Mouse (Mus musculus): ENCODE measurements around the gene Abracl.

The Abracl gene

DNA sequence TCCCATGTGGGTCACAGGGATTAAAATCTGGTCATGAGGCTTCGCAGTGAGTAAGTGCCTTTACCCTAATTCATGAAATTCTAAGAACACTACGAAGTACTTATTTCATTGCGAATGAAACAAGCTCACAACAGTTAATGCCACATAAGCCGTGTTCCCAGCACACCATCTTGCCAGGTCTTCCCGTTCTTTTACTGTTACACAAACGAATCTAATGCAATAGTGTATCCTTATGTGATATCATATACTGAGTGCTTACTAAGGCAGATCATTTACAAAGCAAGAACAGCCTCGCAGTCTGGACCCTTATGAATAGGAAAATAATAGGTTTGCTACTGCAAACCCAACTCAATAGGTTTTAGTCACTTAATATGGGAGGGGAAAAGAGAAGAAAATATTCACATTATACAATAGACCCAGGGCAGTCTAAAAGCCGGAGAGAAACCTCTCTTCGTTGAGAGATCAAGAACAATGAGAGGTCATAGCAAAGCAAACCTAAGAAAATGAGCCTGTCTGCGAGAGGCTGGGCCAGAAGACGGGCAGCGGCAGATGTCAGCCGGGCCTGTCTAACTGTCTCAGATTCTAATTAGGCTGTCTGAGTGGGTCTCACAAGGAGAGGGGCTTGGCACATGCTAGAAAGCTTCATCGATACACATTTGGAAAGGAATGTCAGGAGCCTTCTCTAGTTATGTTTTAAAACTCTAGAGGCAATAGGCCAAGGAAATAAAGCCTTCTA, 1.3 kb downstream of the Abracl start:
- no peak for DNase-seq

DNA sequence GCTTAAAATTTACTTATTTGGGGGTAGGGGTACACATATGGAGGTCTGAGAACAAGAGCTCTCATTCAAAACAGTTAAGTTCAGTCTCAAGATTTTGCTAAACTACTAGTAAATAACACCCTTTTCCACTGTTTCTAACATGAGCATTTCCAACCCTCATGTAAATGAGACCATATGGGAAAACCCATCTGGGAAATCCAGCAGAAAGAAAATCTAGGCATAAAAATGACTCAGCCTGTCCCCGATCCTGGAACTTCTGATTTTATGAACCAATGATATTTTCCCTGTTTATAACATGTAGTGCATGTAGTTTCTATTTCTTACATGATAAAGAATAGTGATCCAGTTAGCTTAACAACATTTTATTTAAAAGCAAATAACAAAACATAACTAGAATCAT, 2.2 kb downstream of the Abracl start:
- no peak for DNase-seq

DNA sequence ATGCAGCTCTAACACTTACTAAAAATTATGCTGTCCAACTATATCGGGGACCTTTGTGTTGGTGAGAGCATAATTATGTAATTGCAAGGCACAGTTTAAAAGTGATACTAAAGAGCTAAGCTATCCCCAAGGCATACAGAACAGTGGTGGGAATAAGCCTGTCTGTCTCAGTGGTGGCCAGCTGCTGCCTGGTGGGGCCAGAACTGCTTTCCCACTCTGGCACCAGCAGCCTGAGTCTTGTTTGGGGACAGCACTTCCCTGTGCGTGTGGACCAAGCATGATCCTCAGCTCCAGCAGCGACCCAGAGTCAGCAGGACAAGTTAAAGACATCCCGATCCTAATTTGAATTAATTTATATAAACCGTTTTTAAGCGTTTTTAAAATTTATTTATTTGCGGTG, 2.6 kb downstream of the Abracl start:
- no peak for DNase-seq

DNA sequence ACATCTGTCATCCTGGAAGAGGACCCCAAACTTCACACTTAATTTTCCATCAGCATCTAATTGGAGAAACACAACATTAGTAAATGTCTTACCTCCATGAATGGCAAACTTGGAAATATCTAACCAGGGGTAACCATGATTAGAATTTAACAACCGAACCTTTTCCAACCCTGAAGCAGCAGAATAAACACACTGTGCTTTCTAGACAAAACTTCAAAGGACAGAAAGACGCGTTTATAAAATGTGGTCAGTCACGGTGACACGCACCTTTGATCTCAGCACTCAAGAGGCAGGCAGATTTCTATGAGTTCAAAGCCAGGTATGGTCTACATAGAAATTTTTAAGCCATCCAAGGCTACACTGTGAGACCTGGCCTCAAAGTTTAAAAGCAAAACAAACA, 11.3 kb downstream of the Abracl start:
- no peak for DNase-seq

DNA sequence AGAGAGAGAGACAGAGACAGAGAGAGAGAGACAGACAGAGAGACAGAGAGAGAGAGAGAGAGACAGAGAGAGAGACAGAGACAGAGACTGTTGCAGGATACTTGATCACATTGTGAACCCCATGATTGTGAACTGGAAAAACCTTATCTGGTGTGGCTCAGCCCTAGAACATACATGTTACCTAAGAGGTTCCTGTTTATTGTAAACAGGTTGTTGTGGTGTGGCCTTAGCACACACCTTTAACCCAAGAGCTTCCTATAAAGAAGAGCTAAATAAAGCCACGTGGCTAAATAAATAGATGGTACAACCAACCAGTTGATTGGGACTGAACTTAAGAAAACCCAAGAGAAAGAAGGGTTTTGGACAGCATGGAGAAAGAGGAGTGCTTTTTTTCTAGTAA, 13.3 kb downstream of the Abracl start:
- DNase-seq = no peak

DNA sequence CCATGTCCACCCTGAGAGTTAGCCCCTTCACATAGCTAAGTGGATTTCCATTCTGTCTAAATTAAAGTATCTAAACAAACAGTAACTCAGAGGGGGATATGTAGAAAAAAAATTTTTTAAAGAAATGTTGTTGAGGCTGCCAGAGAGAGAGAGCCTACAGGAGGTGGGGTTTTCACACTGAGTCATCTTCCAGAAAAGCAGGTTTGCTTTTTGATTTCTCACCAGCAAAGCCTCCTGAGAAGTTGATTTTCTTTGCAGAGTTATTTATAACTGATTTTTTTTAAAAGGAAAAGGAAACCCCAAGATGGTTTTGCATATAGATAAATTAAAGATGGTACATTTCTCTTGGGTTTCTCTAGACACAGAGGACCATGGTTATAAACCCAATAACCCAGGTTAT, 15.0 kb downstream of the Abracl start:
- no peak for DNase-seq

DNA sequence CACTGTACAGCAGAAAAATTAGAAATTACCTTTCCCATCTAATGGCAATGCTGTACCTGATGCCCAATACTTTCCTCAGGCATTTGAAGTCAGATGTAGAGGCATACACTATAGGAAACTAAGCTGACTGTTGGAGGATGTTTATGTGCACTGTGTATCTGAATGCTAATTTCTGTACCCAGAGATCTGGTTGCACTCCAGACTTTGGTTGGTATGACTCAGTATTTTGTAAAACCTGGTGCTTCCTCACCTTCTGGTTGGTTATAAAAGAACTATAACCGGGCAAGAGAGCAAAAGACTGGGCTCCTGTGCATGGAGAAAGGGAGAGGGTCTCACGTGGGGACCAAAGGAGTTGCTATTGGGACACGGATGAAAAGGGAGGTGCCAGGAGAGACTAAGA, 15.8 kb downstream of the Abracl start:
- no peak for DNase-seq

DNA sequence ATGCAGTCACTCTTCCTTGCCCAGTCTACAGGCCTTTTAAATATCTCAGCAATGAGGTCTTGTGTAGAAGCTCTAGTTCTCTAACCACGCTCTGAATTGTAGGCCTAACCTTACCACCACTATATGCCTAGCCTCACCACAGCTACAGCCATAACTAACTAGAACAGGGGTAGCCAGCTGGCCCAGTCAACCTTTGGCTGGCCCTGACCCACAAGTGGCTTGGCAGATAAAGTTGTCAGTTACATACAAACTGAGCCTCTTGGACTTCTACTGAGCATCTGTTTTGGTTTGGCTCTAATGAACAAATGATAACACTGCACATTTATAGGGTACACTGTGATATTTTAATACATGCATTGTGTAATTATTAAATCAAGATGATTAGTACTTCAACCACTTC, 16.3 kb downstream of the Abracl start:
- DNase-seq = peak in 1 of 2 experiments; percentile 13

DNA sequence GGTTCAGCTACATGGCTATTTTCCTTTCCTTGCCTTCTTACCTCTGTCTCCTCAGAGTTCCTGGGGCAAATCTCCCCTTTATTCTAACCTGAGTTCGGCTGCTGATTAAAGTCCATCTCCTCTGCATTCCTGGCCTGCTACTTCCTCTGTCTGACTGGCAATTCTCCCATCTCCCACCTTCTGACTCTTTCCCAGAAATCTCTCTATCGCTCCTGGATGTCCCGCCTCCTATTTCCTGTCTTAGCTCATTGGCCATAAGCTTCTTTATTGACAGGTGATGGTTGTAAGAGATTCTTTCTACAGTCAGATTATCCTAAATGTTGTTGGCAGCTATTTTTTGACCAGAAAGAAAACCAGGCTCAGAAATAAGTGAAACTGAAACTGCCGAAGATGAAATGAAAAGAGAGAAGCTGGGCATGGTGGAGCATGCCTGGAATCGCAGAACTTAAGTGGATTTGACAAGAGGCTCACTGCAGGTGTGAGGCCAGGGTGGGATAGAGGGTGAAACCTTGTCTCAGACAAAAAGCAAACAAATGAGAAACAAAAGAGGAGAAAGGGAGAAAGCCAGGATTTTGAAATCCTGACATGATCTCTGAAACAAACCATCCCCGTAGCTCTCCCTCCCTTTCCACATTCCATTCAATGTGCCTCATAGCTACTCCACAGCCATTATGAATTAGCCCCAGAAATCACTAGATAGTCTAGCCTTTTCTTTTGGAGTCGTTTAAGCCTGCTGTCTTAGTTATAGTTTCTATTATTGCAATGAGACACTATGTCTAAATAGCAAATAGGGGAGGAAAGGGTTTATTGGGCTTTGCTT, 17.7 kb downstream of the Abracl start:
- peak; percentile 32 to 44 for DNase-seq

DNA sequence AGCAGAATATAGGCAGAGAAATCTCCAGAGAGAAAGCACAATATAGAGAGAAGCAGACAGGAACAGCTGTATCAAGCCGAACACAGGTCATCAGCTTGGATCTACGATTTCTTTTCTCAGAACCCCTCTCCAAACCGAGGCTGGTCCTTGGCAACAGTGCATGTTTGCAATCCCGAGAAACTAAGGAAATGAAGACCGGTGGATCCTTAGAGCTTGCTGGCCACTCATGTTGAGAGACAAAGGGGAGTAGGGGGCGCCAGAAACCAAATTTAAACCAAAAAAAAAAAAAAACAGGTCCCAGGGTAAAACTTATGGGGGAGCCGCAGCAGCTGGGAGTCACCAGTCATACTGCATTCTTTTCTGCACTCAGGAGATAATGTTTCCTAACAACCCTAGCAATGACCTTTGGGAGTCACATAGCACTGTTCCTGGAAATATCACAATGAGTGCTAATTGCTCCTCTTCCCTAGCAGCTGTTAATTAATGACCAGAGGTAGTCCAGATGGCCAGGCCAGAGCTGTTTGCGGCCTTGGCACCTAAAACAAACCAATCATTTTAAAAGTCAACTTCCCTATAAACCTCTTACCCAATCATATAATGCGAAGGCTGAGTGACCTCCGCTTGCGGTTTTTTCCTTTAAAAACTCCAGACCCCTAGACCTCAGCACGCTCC, 19.0 kb downstream of the Abracl start:
- DNase-seq = peak; percentile 34 to 72

DNA sequence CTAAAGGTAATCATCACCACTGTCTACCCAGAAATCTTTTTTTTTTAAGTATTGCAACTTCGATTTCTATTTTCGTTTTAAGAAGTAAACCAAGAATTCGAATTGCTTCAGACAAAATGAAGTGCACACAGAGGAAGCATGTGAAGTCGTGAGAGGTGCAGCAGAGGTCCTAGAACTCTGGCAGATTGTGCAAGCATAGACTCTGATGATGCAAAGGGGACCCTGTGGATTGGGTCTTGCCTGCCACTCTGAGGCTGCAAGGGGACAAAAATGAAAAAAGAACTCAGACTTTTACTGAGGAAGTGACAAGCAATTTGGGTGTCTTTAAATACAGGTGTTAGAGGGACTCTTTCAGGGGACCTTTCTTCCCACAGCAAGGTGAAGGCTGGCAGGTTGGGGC, 32.5 kb downstream of the Abracl start:
- DNase-seq = no peak

DNA sequence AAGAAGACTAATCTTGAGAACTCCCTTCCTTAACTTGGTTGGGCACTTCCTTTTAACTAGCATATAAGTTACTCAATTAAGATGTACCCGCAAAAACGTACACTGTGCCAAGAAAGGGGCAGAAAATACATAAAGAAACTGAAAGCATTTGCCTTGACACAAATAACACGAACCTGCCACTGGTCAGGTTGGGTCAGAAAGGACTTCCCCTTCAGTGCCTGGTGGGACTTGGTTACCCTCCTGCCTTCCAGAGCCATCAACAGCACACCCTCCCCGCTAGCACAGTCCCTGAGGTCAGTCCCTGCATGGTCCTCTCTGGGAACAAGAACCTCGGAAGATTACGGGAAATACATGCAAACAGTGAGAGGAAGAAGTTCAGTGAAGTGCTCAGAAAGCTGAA, 34.0 kb downstream of the Abracl start:
- no peak for DNase-seq

DNA sequence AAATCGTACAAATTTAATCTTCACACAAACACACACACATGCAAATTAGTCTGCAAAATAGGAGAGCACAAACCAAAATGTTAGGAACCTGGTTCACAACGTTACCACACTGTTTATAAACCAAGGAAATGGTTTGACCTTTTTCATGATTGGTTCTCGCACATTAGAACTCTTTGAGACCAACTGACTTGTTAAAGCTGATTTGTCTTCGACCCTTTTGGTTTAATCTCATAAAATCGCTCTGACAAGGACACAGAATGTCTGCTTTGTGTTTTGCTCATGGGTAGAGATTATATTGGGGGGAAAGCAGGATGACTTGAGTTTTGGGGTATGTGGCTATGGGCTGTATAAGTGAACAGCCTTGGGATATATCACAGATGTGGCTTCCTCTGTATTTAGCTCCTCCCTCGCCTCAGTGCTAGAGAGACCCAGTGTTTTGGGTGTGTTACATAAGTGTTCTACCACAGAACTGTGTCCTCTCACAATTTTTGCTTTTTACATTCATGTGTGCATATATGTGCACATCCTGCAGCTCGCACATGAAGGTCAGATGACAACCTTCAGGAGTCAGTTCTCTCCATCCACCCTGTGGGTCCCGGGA, 35.2 kb downstream of the Abracl start:
- no peak for DNase-seq

DNA sequence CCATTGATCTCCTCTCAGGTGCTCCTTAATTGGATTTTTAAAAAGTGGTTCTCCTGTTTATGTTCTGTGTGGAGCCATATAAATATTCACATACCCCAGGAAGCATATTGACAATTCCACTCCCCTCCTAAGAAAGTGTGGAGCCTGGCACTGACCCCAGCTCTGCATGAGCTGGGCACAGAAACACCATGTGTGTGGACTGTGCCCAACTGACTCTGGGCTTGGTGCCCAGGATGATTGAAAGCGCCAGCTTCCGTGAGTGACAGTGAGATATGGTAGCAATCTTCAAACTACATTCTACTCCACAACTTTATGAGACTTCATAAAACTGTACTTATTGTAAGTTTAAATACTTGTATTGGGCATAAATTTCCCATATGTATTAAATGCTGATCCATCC, 39.8 kb downstream of the Abracl start:
- DNase-seq = peak; percentile 17 to 68

DNA sequence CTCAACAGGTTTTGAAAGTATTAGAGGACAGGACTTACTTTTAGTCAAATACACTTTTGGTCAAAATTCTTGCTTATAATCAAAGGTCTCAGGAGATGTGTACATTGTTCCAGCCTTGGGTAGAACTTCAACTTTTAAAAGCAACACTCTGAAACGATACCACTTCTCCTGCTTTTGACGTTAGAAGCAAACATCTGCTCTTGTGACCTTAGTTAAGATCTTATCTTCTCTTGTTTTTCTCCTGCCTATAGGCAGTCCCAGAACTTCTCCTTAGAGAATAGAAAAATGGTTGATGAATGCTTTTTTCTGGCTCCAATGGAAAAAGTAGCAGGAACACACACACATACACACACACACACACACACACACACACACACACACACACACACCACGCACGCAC, 57.0 kb downstream of the Abracl start:
- no peak for DNase-seq
